Mouse (Mus musculus) kidney, adult 2 months (tissue): ENCODE measurements at regions not wholly inside any gene's neighbourhood (a gene's known extent, or its start where the extent isn't known, plus 50 kb on each side); places are given as distances from the start of the nearest gene placed in this dataset.

Experiments used
- DNase-seq: peaks from one replicate; pipeline ENCODE4 v3.0.0; 2021
- H3K27ac ChIP-seq: fragments of 200-500 bp; 2 replicates; pipeline ENCODE4 v1.5.1; 2012; ENCODE audit warnings: low read depth, low read length, control low read depth, inconsistent platforms; ENCODE audit not compliant: insufficient read depth
- H3K27me3 ChIP-seq: fragments of 200-500 bp; replicated peaks from 2 replicates; pipeline ENCODE4 v1.6.1; 2012; ENCODE audit warnings: mild to moderate bottlenecking, moderate library complexity, low read length, inconsistent platforms; ENCODE audit not compliant: control insufficient read depth, insufficient read depth
- H3K36me3 ChIP-seq: fragments of 200-500 bp; 2 replicates; pipeline ENCODE4 v1.6.1; 2012; ENCODE audit warnings: mild to moderate bottlenecking, moderate library complexity, low read length, inconsistent platforms; ENCODE audit not compliant: control insufficient read depth, insufficient read depth
- H3K4me1 ChIP-seq: fragments of 200-500 bp; 2 replicates; pipeline ENCODE4 v1.6.1; 2011; ENCODE audit warnings: low read length; ENCODE audit not compliant: control insufficient read depth, insufficient read depth
- H3K4me3 ChIP-seq: fragments of 200-500 bp; 2 replicates; pipeline ENCODE4 v1.5.1; 2011; ENCODE audit warnings: mild to moderate bottlenecking, low read depth, low read length, control low read depth; ENCODE audit not compliant: insufficient read depth
- CTCF ChIP-seq: fragments of 200-500 bp; conservative IDR thresholded peaks from 2 replicates; pipeline ENCODE4 v1.5.1; 2011; ENCODE audit warnings: low read depth, mild to moderate bottlenecking, control low read depth, low read length, moderate library complexity, mixed read lengths; ENCODE audit not compliant: insufficient read depth, insufficient read length
- POLR2A ChIP-seq: fragments of 200-500 bp; IDR thresholded peaks from one replicate; pipeline ENCODE4 v1.6.1; 2011; ENCODE audit warnings: low read depth, low read length, control low read depth
- WGBS: fragments of 180-500 bp; shearing (Covaris S2); methylation state at CpG from one replicate; pipeline ENCODE4 v1.1.7; 2018; 5-methylcytosine and 5-hydroxymethylcytosine counted together

DNA sequence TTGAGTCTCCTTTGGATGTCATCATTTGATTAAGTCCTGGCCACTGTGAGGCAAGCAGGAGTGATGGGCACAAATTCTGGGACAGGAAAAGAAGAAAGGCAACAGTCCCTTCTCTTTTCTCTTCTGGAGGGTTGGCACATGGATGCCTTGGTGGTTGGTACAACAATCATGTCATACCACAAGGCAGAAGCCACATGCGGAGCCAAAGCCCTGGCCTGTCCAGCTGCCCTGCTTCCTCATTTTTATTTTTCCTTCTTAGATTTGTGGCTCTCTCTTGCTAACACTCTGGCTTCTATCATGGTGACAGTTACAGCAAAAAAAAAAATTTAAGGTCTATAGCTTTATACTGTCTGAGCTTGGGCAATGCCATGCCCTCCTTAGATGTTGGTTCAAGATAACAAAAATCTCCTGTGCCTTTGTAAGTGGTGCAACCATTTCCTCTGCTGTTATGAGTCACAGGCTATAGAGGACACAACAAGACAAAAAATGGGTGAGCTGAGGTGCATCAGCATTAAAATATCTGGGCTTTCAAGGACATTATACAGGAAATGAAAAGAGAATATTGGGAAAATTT lies 158.2 kb downstream of the Evx1 start:
- Histone ChIP-seq H3K27me3 (no peaks in the 10 kb centered on the region), H3K36me3 (no peaks in the 10 kb centered on the region), H3K4me1 (no peaks in the 10 kb centered on the region), H3K27ac (no peak overlapping the region), H3K4me3 (no peak overlapping the region)
- TF ChIP-seq CTCF (no peak), POLR2A (no peak)
- 79% methylated on average over 1 of the region's 1 CpGs for WGBS
- DNase-seq: no peak

DNA sequence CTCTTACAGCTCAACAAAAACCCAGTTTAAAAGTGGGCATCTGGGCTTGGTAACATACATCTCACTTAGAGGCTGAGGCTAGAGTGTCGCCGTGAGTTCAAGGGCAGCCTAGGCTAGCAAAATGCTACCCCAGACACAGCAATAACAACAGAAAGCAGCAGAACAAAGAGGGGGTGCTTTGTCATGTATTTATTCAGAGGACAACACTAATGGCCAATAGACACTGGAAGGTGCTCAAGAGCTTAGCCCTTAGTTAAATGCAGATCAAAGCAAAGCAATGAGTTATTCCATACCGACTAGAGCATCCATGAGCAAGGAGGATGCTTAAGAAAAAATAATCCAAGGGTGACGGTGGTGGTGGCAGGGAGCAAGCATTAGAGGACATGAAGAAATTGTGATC lies 158.7 kb downstream of the Evx1 start:
- H3K36me3 ChIP-seq: no peaks in the 10 kb centered on the region
- H3K4me3 ChIP-seq: no peak overlapping the region
- H3K4me1 ChIP-seq: no peaks in the 10 kb centered on the region
- no peak overlapping the region for H3K27ac ChIP-seq
- 94% methylated on average over 4 of the region's 4 CpGs for WGBS
- H3K27me3 ChIP-seq: no peaks in the 10 kb centered on the region
- TF ChIP-seq POLR2A: no peak
- no peak for TF ChIP-seq CTCF
- no peak for DNase-seq

DNA sequence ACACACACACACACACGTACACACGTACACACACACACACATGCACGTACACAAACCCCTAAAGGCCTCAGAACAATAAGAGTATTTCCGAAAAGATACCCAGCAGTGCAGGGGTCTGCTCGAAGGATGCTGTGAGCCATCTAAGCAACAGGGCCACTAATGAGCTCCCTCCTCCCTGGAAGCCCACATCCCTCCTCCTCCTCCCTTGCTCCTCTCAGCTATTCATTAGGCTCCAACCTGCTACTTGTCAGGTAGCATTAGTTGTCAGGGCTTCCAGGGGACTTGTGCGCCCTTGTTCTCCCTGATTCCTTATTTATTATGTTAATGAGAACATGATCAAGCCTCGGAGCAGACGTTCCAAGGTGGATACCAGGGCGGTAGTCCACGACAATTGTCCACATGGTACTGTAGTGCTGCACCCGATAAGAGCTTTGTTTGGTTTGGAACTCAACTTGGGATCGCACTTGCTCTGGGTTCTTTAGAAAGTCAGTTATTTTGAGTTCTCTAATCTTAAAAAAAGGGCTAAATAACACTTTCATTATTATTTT lies 159.8 kb downstream of the Evx1 start:
- Histone ChIP-seq H3K4me3 (no peak overlapping the region), H3K4me1 (no peaks in the 10 kb centered on the region), H3K36me3 (no peaks in the 10 kb centered on the region), H3K27me3 (no peaks in the 10 kb centered on the region), H3K27ac (no peak overlapping the region)
- DNase-seq: no peak
- 78% methylated on average over 12 of the region's 12 CpGs for WGBS
- TF ChIP-seq POLR2A (no peak), CTCF (no peak)

DNA sequence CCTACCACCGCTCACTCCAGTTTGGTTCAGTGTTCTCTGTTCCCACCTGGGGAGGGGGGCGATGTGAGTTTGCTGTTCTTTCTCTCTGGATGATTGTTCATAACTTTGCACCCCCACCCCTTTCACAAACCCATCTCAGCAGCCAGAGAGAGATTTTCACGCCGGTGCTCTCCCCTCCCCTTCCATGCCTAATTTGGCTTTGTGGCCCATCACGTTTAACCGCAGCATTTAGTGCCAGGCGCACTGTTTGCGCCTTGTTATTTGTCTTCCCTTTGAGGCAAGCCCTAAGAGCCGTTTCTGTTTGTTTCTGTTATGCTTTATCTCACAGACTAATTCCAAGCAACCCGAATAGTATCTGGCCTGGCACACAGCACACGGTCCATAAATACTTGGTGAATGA lies 160.6 kb downstream of the Evx1 start:
- TF ChIP-seq POLR2A (no peak), CTCF (no peak)
- no peaks in the 10 kb centered on the region for H3K27me3 ChIP-seq
- no peak overlapping the region for H3K4me3 ChIP-seq
- no peaks in the 10 kb centered on the region for H3K36me3 ChIP-seq
- no peaks in the 10 kb centered on the region for H3K4me1 ChIP-seq
- WGBS: 50% methylated on average over 11 of the region's 11 CpGs
- no peak for DNase-seq
- H3K27ac ChIP-seq: no peak overlapping the region

DNA sequence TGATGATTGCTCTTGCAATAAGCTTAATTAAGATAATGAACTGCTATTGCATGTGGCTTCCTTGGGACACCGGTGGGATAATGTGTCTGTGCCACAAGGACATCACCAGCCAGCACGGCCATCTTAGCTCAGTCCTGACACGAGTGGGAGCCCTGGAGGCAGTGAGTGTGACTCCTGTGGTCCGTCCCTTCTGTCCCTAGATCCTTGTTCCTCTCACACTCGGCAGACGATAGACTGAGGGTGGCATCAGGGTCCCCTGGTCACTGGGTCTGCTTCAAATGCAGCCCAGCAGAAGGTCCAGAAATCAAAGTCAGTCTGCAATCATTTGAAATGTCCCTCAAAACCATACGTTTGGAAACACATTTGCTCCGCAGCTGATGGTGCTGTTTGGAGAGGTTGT lies 162.4 kb downstream of the Evx1 start:
- Histone ChIP-seq H3K4me3 (no peak overlapping the region), H3K36me3 (no peaks in the 10 kb centered on the region), H3K4me1 (no peaks in the 10 kb centered on the region), H3K27ac (no peak overlapping the region), H3K27me3 (no peaks in the 10 kb centered on the region)
- DNase-seq: no peak
- WGBS: 91% methylated on average over 8 of the region's 8 CpGs
- TF ChIP-seq POLR2A: no peak
- TF ChIP-seq CTCF: no peak

DNA sequence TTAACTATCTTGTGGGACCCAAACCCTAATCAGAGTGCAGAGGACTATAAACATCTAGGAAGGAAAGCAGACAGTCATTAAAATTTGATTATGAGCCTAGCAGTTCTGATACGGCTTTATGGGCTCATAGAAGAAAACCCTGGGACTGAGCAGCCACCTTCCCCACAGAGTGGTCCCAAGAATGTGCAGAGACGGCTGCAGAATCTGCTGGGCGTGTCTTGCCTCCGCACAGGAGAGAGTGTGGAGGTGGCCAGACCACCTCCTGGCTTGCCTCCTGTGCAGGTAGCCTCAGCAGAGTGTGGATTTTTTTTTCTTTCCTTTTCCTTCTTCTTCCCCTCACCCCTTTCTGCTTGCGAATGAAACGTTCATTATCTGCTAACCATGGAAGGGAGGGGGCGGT lies 163.3 kb downstream of the Hibadh start:
- Histone ChIP-seq H3K4me3 (no peak overlapping the region), H3K36me3 (no peaks in the 10 kb centered on the region), H3K27ac (no peak overlapping the region), H3K4me1 (no peaks in the 10 kb centered on the region), H3K27me3 (no peaks in the 10 kb centered on the region)
- DNase-seq: no peak
- 78% methylated on average over 7 of the region's 7 CpGs for WGBS
- TF ChIP-seq CTCF (no peak), POLR2A (no peak)

DNA sequence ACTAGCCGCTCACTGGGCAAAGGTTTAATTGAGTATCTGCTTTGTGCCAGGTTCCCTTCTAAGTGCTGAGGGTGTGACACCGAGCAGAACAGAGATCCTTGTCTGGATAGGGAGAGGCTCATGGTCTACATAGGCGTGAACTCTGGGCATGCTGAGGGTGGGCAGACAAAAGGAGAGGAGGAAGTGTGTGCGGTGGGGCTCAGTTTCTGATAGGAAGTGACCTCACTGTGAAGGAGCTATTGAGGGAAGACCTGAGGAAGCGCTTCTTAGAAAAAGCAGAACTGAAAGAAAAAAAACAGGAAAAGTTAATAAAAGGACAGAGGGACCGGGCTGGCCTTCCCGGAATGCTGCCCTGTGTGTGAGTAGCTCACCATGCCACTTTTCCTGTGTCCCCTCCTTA lies 162.8 kb downstream of the Hibadh start:
- peak; percentile 40 for DNase-seq
- Histone ChIP-seq H3K4me3 (no peak overlapping the region), H3K36me3 (no peaks in the 10 kb centered on the region), H3K27ac (no peak overlapping the region), H3K4me1 (no peaks in the 10 kb centered on the region), H3K27me3 (no peaks in the 10 kb centered on the region)
- WGBS: 70% methylated on average over 7 of the region's 7 CpGs
- TF ChIP-seq POLR2A: no peak
- no peak for TF ChIP-seq CTCF
